Comparison of ENCODE assay signal across 8 mouse cellular contexts in genomic region chr1:137898397-137898796, GRCm38 (mm10).
A peak's percentile ranks its signal among the peaks of the same experiment; 100 is the strongest.
DNase-seq lines count a peak whose midpoint lies in the region; ATAC-seq and TF ChIP-seq lines count a peak whose summit lies in the region.

No protein-coding gene starts in this region.

- H3K9ac ChIP-seq in hindbrain, postnatal 0 days (replicated peaks; ENCODE audit: low read length), result peak overlapping the region; percentile 76

- peak overlapping the region; percentile 65 for H3K4me2 ChIP-seq in hindbrain, postnatal 0 days (ENCODE audit: low read depth, low read length)

- ATAC-seq in hindbrain, postnatal 0 days, result peak; percentile 97

- peak; percentile 52 to 53 for DNase-seq in adrenal gland, adult 18-20 months (ENCODE audit: low spot score in 2 of 2)
- DNase-seq in embryo, embryonic 10 days (ENCODE audit: low spot score), result peak; percentile 95
- DNase-seq in gastrocnemius, adult 8-10 months (ENCODE audit: low spot score in 2 of 2), result peak; percentile 52 to 53
- DNase-seq in hindbrain, postnatal 0 days (ENCODE audit: low spot score), result peak; percentile 94
- peak; percentile 85 to 88 for DNase-seq in left cerebral cortex, adult 18-20 months (ENCODE audit: low spot score in 2 of 2)
- DNase-seq in lung, postnatal 4 days, result peak; percentile 87 to 89
- DNase-seq in retina, postnatal 1 day, result peak; percentile 95
- DNase-seq in thymus, postnatal 4 days, result peak; percentile 87

- peaks cover 8% of the 10 kb centered on the region; the same call in 1 of the 2 replicates for H3K4me1 ChIP-seq in hindbrain, postnatal 0 days (ENCODE audit: insufficient read depth, low read length)

- H3K9me3 ChIP-seq in hindbrain, postnatal 0 days (ENCODE audit: low read length), result no peaks in the 10 kb centered on the region

- no peaks in the 10 kb centered on the region for H3K36me3 ChIP-seq in hindbrain, postnatal 0 days (ENCODE audit: insufficient read depth, low read length)

- H3K27me3 ChIP-seq in hindbrain, postnatal 0 days (ENCODE audit: insufficient read depth, low read length), result no peaks in the 10 kb centered on the region

- H3K4me3 ChIP-seq in hindbrain, postnatal 0 days (ENCODE audit: low read length), result peak overlapping the region; percentile 75

- H3K27ac ChIP-seq in hindbrain, postnatal 0 days, result peak overlapping the region; percentile 94

- WGBS in hindbrain, postnatal 0 days, result under 1% methylated on average over 11 of the region's 11 CpGs

- peak; percentile 13; the same call in 1 of the 2 replicates for TF ChIP-seq CTCF in hindbrain, postnatal 0 days (IDR thresholded peaks at IDR 0.05; ENCODE audit: low read depth)

Comparison
In these comparisons a context has a peak if more than half of its experiments do, and no peak if none do; other contexts are left out.
1. Peak in every context shown above with its lines: DNase-seq, ATAC-seq, H3K4me3 ChIP-seq and H3K27ac ChIP-seq.